ENCODE assay signal across 8 mouse cellular contexts in genomic region chr2:151702146-151702850, GRCm38 (mm10). TPM values are rescaled to one million over a fixed set of nuclear protein-coding genes. Genes with fewer than 3 reads are reported as not detected.
DNase-seq lines count a peak whose midpoint lies in the region; ATAC-seq lines count a peak whose summit lies in the region.

No protein-coding gene starts in this region.

- H3K4me2 ChIP-seq in limb, embryonic 11.5 days (ENCODE audit: low read depth, severe bottlenecking) = peak overlapping the region; percentile 99
- peak overlapping the region; percentile 94 for H3K4me2 ChIP-seq in midbrain, embryonic 13.5 days (replicated peaks)
- H3K4me2 ChIP-seq in stomach, embryonic 16.5 days (ENCODE audit: low read depth, low read length) = peak overlapping the region; percentile 92

- H3K4me3 ChIP-seq in limb, embryonic 11.5 days (ENCODE audit: low read depth, low read length) = peak overlapping the region; percentile 65
- peak overlapping the region; percentile 86 for H3K4me3 ChIP-seq in midbrain, embryonic 13.5 days (replicated peaks)
- peak overlapping the region; percentile 54 for H3K4me3 ChIP-seq in stomach, embryonic 16.5 days (replicated peaks; ENCODE audit: low read length)

- no peak overlapping the region for H3K27ac ChIP-seq in limb, embryonic 11.5 days (replicated peaks; ENCODE audit: low read depth, low read length)
- peak overlapping the region; percentile 74 for H3K27ac ChIP-seq in midbrain, embryonic 13.5 days
- H3K27ac ChIP-seq in stomach, embryonic 16.5 days (ENCODE audit: low read length) = no peak overlapping the region

- peak; percentile 33 for DNase-seq in CD4-positive, CD25-positive, alpha-beta regulatory T cell, adult 2 months (ENCODE audit: low read depth, low spot score)
- DNase-seq in cerebellum, adult 9-10 months = peak; percentile 36
- DNase-seq in gastrocnemius, adult 18-20 months (ENCODE audit: low spot score) = peak; percentile 35
- peak; percentile 70 for DNase-seq in limb, embryonic 11.5 days (ENCODE audit: low spot score)

- peaks cover 22% of the 10 kb centered on the region for H3K27me3 ChIP-seq in limb, embryonic 11.5 days (ENCODE audit: control insufficient read depth, insufficient read depth, low read length)
- peaks cover 23% of the 10 kb centered on the region for H3K27me3 ChIP-seq in midbrain, embryonic 13.5 days
- H3K27me3 ChIP-seq in stomach, embryonic 16.5 days (ENCODE audit: control insufficient read depth, insufficient read depth, low read length) = peaks cover 27% of the 10 kb centered on the region

- no peaks in the 10 kb centered on the region for H3K36me3 ChIP-seq in limb, embryonic 11.5 days (ENCODE audit: control insufficient read depth, insufficient read depth, low read length)
- peaks cover 17% of the 10 kb centered on the region for H3K36me3 ChIP-seq in midbrain, embryonic 13.5 days
- no peaks in the 10 kb centered on the region for H3K36me3 ChIP-seq in stomach, embryonic 16.5 days (ENCODE audit: control insufficient read depth, insufficient read depth, low read length)

- no peak for ATAC-seq in CD4-positive, CD25-positive, alpha-beta regulatory T cell, adult 4 months
- ATAC-seq in inflammation-experienced regulatory T-cells, adult 6 months = peak; percentile 41
- peak; percentile 82 for ATAC-seq in limb, embryonic 11.5 days (ENCODE audit: insufficient number of reproducible peaks, low FRiP score, low TSS enrichment, low read depth)
- peak; percentile 92 for ATAC-seq in midbrain, embryonic 13.5 days
- peak; percentile 86; the same call in 1 of the 2 replicates for ATAC-seq in stomach, embryonic 16.5 days (ENCODE audit: insufficient read depth, low FRiP score)

- no peaks in the 10 kb centered on the region for H3K9me3 ChIP-seq in limb, embryonic 11.5 days (ENCODE audit: control insufficient read depth, low read length)
- no peaks in the 10 kb centered on the region for H3K9me3 ChIP-seq in midbrain, embryonic 13.5 days
- no peaks in the 10 kb centered on the region for H3K9me3 ChIP-seq in stomach, embryonic 16.5 days (replicated peaks; ENCODE audit: control insufficient read depth, low read length)

- WGBS in limb, embryonic 11.5 days = under 1% methylated on average over 51 of the region's 97 CpGs
- under 1% methylated on average over 78 of the region's 97 CpGs for WGBS in midbrain, embryonic 13.5 days
- under 1% methylated on average over 89 of the region's 97 CpGs for WGBS in stomach, embryonic 16.5 days

- H3K9ac ChIP-seq in limb, embryonic 11.5 days (ENCODE audit: low read length) = peak overlapping the region; percentile 72
- H3K9ac ChIP-seq in midbrain, embryonic 13.5 days (replicated peaks) = peak overlapping the region; percentile 95
- peak overlapping the region; percentile 70 for H3K9ac ChIP-seq in stomach, embryonic 16.5 days (ENCODE audit: low read length)

- H3K4me1 ChIP-seq in limb, embryonic 11.5 days (ENCODE audit: control insufficient read depth, insufficient read depth, low read length) = 0 out of 2 replicates have a peak, but pooled peaks cover 4% of the 10 kb centered on the region
- peaks cover 24% of the 10 kb centered on the region for H3K4me1 ChIP-seq in midbrain, embryonic 13.5 days (replicated peaks)
- peaks cover 8% of the 10 kb centered on the region for H3K4me1 ChIP-seq in stomach, embryonic 16.5 days (ENCODE audit: control insufficient read depth, insufficient read depth, low read length)

RNA-seq across cellular contexts. Expression of gene Tmem74b, which starts 0.5 kb away (rescaled TPM):
- polyA plus RNA-seq in CD4-positive, CD25-positive, alpha-beta regulatory T cell, adult 4 months (2017; shearing (Covaris generic)) = not detected
- 1 to 10 TPM in 1 of 2 experiments, under 1 TPM in 1; 0.89 to 1.4 TPM for total RNA-seq in gastrocnemius, adult 18-20 months (2021)
- not detected for polyA plus RNA-seq in inflammation-experienced regulatory T-cells, adult 6 months (2017; shearing (Covaris generic))
- 1.7 and 2.3 TPM in 2 replicates for polyA plus RNA-seq in limb, embryonic 11.5 days (2014; fragmentation: Nextera tagmentation; extraction: Ambion mirVana)
- 15.1 and 16.0 TPM in 2 replicates for polyA plus RNA-seq in midbrain, embryonic 13.5 days (2015; fragmentation: Nextera tagmentation; extraction: Ambion mirVana)
- 0.85 and 1.3 TPM in 2 replicates for polyA plus RNA-seq in stomach, embryonic 16.5 days (2015; fragmentation: Nextera tagmentation; extraction: Ambion mirVana)

RNA-seq across cellular contexts. Expression of gene Rad21l, which starts 34.0 kb away (rescaled TPM):
- polyA plus RNA-seq in CD4-positive, CD25-positive, alpha-beta regulatory T cell, adult 4 months (2017; shearing (Covaris generic)) = not detected
- not detected for total RNA-seq in gastrocnemius, adult 18-20 months (2021)
- polyA plus RNA-seq in inflammation-experienced regulatory T-cells, adult 6 months (2017; shearing (Covaris generic)) = not detected
- not detected in 2 replicates for polyA plus RNA-seq in limb, embryonic 11.5 days (2014; fragmentation: Nextera tagmentation; extraction: Ambion mirVana)
- not detected in 2 replicates for polyA plus RNA-seq in midbrain, embryonic 13.5 days (2015; fragmentation: Nextera tagmentation; extraction: Ambion mirVana)
- not detected in 2 replicates for polyA plus RNA-seq in stomach, embryonic 16.5 days (2015; fragmentation: Nextera tagmentation; extraction: Ambion mirVana)

RNA-seq across cellular contexts. Expression of gene Psmf1, which starts 41.7 kb away (rescaled TPM):
- polyA plus RNA-seq in CD4-positive, CD25-positive, alpha-beta regulatory T cell, adult 4 months (2017; shearing (Covaris generic)) = 10 to 100 TPM; 63.8 to 93.7 TPM
- total RNA-seq in gastrocnemius, adult 18-20 months (2021) = 10 to 100 TPM; 15.6 to 18.4 TPM
- polyA plus RNA-seq in inflammation-experienced regulatory T-cells, adult 6 months (2017; shearing (Covaris generic)) = 10 to 100 TPM; 67.0 to 79.2 (median 76.2) TPM
- 52.8 and 54.1 TPM in 2 replicates for polyA plus RNA-seq in limb, embryonic 11.5 days (2014; fragmentation: Nextera tagmentation; extraction: Ambion mirVana)
- polyA plus RNA-seq in midbrain, embryonic 13.5 days (2015; fragmentation: Nextera tagmentation; extraction: Ambion mirVana) = 58.2 and 60.8 TPM in 2 replicates
- 41.4 and 42.0 TPM in 2 replicates for polyA plus RNA-seq in stomach, embryonic 16.5 days (2015; fragmentation: Nextera tagmentation; extraction: Ambion mirVana)
